Mouse (Mus musculus) myocyte (in vitro differentiated cells): ENCODE measurements around the gene Adam10. TPM values are rescaled to one million over a fixed set of nuclear protein-coding genes. Genes with fewer than 3 reads are reported as not detected.

Experiments used
- H3K27me3 ChIP-seq: one replicate; pipeline ENCODE4 v1.6.1; 2011; ENCODE audit not compliant: control insufficient read depth, insufficient read depth, insufficient read length
- H3K36me3 ChIP-seq: one replicate; pipeline ENCODE4 v1.6.1; 2011; ENCODE audit not compliant: control insufficient read depth, insufficient read depth
- H3K4me2 ChIP-seq: one replicate; pipeline ENCODE4 v1.6.1; 2011; ENCODE audit warnings: low read depth, control low read depth
- H3K4me3 ChIP-seq: one replicate; pipeline ENCODE4 v1.5.1; 2011; ENCODE audit warnings: mild to moderate bottlenecking, control low read depth, moderate library complexity
- H3K79me2 ChIP-seq: one replicate; pipeline ENCODE4 v1.6.1; 2011; ENCODE audit not compliant: control insufficient read depth, insufficient read depth
- H3ac ChIP-seq: one replicate; pipeline ENCODE4 v1.6.1; 2011; ENCODE audit not compliant: control insufficient read depth, insufficient read length
- CEBPB ChIP-seq: IDR thresholded peaks from 2 replicates; pipeline ENCODE4 v1.6.1; 2011; ENCODE audit warnings: mild to moderate bottlenecking, moderate library complexity; ENCODE audit not compliant: poor library complexity, insufficient read depth, severe bottlenecking
- E2F4 ChIP-seq: IDR thresholded peaks from one replicate; pipeline ENCODE4 v1.6.1; 2011; ENCODE audit warnings: mild to moderate bottlenecking, control low read depth, moderate library complexity; ENCODE audit not compliant: insufficient read depth
- MAX ChIP-seq: IDR thresholded peaks from one replicate; pipeline ENCODE4 v1.6.1; 2011; ENCODE audit warnings: low read depth, mild to moderate bottlenecking, control low read depth
- MYOD1 ChIP-seq, 3 experiments: IDR thresholded peaks; one replicate each; pipeline ENCODE4 v1.6.1; 2011; ENCODE audit warnings: control low read depth in 2 of 3, low read depth in 2 of 3, mild to moderate bottlenecking in 2 of 3, moderate library complexity in 1 of 3; ENCODE audit not compliant: insufficient read length in 2 of 3, control insufficient read depth in 1 of 3
- MYOG ChIP-seq, 3 experiments: IDR thresholded peaks; one replicate each; pipeline ENCODE4 v1.6.1; 2011; ENCODE audit warnings: control low read depth in 2 of 3, low read depth in 2 of 3, mild to moderate bottlenecking in 2 of 3; ENCODE audit not compliant: insufficient read length in 2 of 3, control insufficient read depth in 1 of 3, insufficient read depth in 1 of 3
- POLR2A ChIP-seq: IDR thresholded peaks from one replicate; pipeline ENCODE4 v1.6.1; 2011; ENCODE audit warnings: low read depth, mild to moderate bottlenecking, control low read depth, moderate library complexity; ENCODE audit not compliant: insufficient read length
- POLR2AphosphoS2 ChIP-seq: IDR thresholded peaks from one replicate; pipeline ENCODE4 v1.6.1; 2011; ENCODE audit warnings: low read depth, control low read depth; ENCODE audit not compliant: insufficient read length
- REST ChIP-seq: IDR thresholded peaks from one replicate; pipeline ENCODE4 v1.6.1; 2011; ENCODE audit warnings: mild to moderate bottlenecking, control low read depth, moderate library complexity; ENCODE audit not compliant: insufficient read depth, insufficient read length
- SRF ChIP-seq: IDR thresholded peaks from one replicate; pipeline ENCODE4 v1.6.1; 2011; ENCODE audit warnings: low read depth; ENCODE audit not compliant: control insufficient read depth, insufficient read length
- TCF12 ChIP-seq: IDR thresholded peaks from one replicate; pipeline ENCODE4 v1.6.1; 2011; ENCODE audit warnings: mild to moderate bottlenecking, control low read depth; ENCODE audit not compliant: poor library complexity, insufficient read depth, severe bottlenecking
- TCF3 ChIP-seq: IDR thresholded peaks from one replicate; pipeline ENCODE4 v1.6.1; 2011; ENCODE audit warnings: low read depth, control low read depth; ENCODE audit not compliant: insufficient read length
- USF1 ChIP-seq: IDR thresholded peaks from one replicate; pipeline ENCODE4 v1.6.1; 2011; ENCODE audit warnings: low read depth, mild to moderate bottlenecking, control low read depth, moderate library complexity
- polyA plus RNA-seq: library from polyadenylated mRNA; unstranded; fragments of >200 nt; fragmentation: generic; extraction: Trizol; gene quantifications from one replicate; pipeline ENCODE4 v1.2.1, GENCODE M21; 2012; ENCODE audit warnings: missing spikeins

The Adam10 gene
- polyA plus RNA-seq, 1 experiment, result 18.3 TPM

DNA sequence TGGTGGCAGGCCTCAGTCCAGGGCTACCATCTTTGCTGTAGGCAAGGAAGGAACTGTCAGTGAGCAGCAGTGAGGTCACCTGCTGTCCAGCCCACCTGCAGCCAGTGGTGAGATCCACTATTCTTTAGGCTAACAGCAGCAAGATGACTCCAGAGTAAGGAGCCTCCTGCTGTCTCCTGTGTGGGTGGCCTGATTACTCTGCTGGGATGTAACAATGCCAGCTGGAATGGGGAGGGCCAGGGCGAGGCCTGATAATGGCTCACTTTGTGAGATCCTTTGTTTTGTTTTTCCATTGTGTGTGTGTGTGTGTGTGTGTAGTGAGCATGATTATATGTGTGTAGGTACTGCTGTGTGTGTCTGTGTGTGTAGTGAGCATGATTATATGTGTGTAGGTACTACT is 138.6 kb downstream of the Adam10 start:
- Histone ChIP-seq H3K79me2 (no peaks in the 10 kb centered on the region), H3K4me2 (no peak overlapping the region)

DNA sequence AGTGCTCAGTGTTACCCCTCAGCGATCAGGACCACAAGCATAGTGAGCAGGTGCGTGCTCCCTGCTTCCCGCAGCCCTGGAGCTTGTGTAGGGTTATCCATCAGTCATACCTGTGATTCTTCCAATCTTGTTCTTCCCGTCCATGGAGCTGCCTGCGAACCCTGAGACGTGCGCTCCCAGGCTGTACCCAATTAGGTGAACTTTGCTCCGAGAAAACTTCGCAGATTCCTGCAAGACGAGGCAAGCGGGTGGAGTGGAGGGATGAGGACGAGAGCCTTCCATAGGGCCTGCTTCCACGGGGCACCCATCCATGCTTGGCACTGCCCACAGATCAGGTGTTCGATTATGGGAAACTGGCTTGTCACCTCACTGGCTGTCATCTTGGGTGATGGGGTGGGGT is 139.9 kb downstream of the Adam10 start:
- no peaks in the 10 kb centered on the region for H3K27me3 ChIP-seq
- TF ChIP-seq TCF12 (no peak), MAX (no peak), USF1 (no peak), REST (no peak), E2F4 (no peak), MYOD1 (IDR thresholded peaks at IDR 0.05; ENCODE audit: control insufficient read depth in 1 of 3, insufficient read length in 2 of 3, low read depth in 2 of 3) (no peak), MYOG (IDR thresholded peaks at IDR 0.05; ENCODE audit: control insufficient read depth in 1 of 3, insufficient read depth in 1 of 3, insufficient read length in 2 of 3, low read depth in 2 of 3) (no peak), POLR2A (no peak), TCF3 (no peak), SRF (no peak), POLR2AphosphoS2 (no peak), CEBPB (no peak)
- H3K4me2 ChIP-seq, result no peak overlapping the region
- no peak overlapping the region for H3K4me3 ChIP-seq
- H3ac ChIP-seq, result no peak overlapping the region
- H3K79me2 ChIP-seq, result no peaks in the 10 kb centered on the region
- no peaks in the 10 kb centered on the region for H3K36me3 ChIP-seq

More for the DNA sequence above, 138.6 kb downstream of the Adam10 start:
- Histone ChIP-seq H3K27me3 (no peaks in the 10 kb centered on the region), H3K4me3 (no peak overlapping the region), H3K36me3 (no peaks in the 10 kb centered on the region), H3ac (no peak overlapping the region)
- TF ChIP-seq POLR2AphosphoS2 (no peak), MAX (no peak), TCF12 (no peak), MYOG (IDR thresholded peaks at IDR 0.05; ENCODE audit: control insufficient read depth in 1 of 3, insufficient read depth in 1 of 3, insufficient read length in 2 of 3, low read depth in 2 of 3) (no peak), SRF (no peak), USF1 (no peak), E2F4 (no peak), REST (no peak), TCF3 (no peak), CEBPB (no peak), MYOD1 (IDR thresholded peaks at IDR 0.05; ENCODE audit: control insufficient read depth in 1 of 3, insufficient read length in 2 of 3, low read depth in 2 of 3) (no peak), POLR2A (no peak)

DNA sequence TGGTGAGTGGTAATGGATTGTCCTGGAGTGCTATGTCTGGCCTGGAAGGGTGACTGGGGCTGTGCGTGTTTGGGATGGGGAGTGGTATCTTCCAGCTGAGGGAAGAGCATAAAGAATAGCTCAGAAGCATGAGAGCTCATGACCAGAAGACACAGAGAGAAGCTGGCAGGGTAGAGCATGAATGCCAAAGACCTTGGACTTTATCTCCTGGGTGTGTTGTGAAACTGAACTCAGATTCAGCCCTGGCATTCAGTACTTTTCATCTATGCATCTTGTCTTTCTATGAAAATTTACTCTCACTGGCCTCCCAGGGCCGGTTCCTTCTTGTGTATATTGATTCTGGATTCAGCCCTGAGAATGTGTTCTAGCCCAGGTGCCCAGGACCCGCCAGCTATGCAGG is 145.3 kb downstream of the Adam10 start:
- H3K4me2 ChIP-seq, result no peak overlapping the region
- no peak overlapping the region for H3K4me3 ChIP-seq
- H3K27me3 ChIP-seq, result no peaks in the 10 kb centered on the region
- no peak overlapping the region for H3ac ChIP-seq
- H3K79me2 ChIP-seq, result no peaks in the 10 kb centered on the region
- no peaks in the 10 kb centered on the region for H3K36me3 ChIP-seq
- no peak for TF ChIP-seq REST
- TF ChIP-seq TCF3, result no peak
- TF ChIP-seq MYOG (IDR thresholded peaks at IDR 0.05; ENCODE audit: control insufficient read depth in 1 of 3, insufficient read depth in 1 of 3, insufficient read length in 2 of 3, low read depth in 2 of 3), result no peak
- TF ChIP-seq MAX, result no peak
- TF ChIP-seq POLR2A, result no peak
- no peak for TF ChIP-seq CEBPB
- TF ChIP-seq POLR2AphosphoS2, result no peak
- TF ChIP-seq E2F4, result no peak
- no peak for TF ChIP-seq TCF12
- no peak for TF ChIP-seq SRF
- no peak for TF ChIP-seq MYOD1 (IDR thresholded peaks at IDR 0.05; ENCODE audit: control insufficient read depth in 1 of 3, insufficient read length in 2 of 3, low read depth in 2 of 3)
- no peak for TF ChIP-seq USF1

DNA sequence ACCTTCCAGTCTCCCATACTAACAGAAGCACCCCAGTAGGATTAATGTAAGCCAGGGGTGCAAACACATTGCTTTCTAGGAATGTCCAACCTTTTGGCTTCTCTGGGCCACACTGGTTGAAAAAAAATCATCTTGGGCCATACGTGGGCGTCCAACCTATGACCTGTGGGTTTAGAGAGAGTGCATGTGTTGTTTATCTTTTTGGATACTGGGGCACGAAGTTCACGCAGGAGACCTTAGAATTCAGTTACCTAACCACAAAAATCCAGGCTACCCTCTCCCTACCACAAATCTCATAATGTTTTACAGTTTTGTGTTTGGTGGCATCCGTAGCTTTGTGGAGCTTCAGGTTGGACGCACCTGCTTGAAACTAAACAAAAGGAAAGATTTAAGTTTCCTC is 149.1 kb downstream of the Adam10 start:
- Histone ChIP-seq H3K4me2 (no peak overlapping the region), H3K4me3 (no peak overlapping the region), H3K36me3 (no peaks in the 10 kb centered on the region), H3K79me2 (no peaks in the 10 kb centered on the region), H3K27me3 (no peaks in the 10 kb centered on the region), H3ac (no peak overlapping the region)
- no peak for TF ChIP-seq MYOG (IDR thresholded peaks at IDR 0.05; ENCODE audit: control insufficient read depth in 1 of 3, insufficient read depth in 1 of 3, insufficient read length in 2 of 3, low read depth in 2 of 3)
- no peak for TF ChIP-seq TCF3
- no peak for TF ChIP-seq MYOD1 (IDR thresholded peaks at IDR 0.05; ENCODE audit: control insufficient read depth in 1 of 3, insufficient read length in 2 of 3, low read depth in 2 of 3)
- TF ChIP-seq SRF, result no peak
- TF ChIP-seq E2F4, result no peak
- TF ChIP-seq MAX, result no peak

Other genes with a start within 250 kb of the Adam10 start
- 9.9 TPM for gene Rnf111, start 175.3 kb upstream of the Adam10 start, polyA plus RNA-seq
- 10.8 TPM for gene Sltm, start 136.2 kb upstream of the Adam10 start, polyA plus RNA-seq
- gene Gm10642, start 22.7 kb upstream of the Adam10 start, polyA plus RNA-seq, result 0.48 TPM
- gene Mindy2, start 21.8 kb upstream of the Adam10 start, polyA plus RNA-seq, result 4.0 TPM